Mouse (Mus musculus) urinary bladder, adult 2 months (tissue): ENCODE results near the gene Ctsll3. TPM values are rescaled to one million over a fixed set of nuclear protein-coding genes. Genes with fewer than 3 reads are reported as not detected.

Experiments
- polyA plus RNA-seq: library from polyadenylated mRNA; depleted of rRNA; stranded (reverse); fragments of >200 nt; gene quantifications from 2 replicates; pipeline ENCODE4 v1.2.3, GENCODE M21; 2012; rRNA removed

Gene Ctsll3
- polyA plus RNA-seq, 1 experiment, result not detected

Other genes starting within 250 kb of the Ctsll3 start
- 34.8 and 37.7 TPM in 2 replicates for gene Dapk1, start 200.9 kb downstream of the Ctsll3 start, polyA plus RNA-seq
- not detected in 2 replicates for gene BC051665, start 16.5 kb downstream of the Ctsll3 start, polyA plus RNA-seq
- 0.32 TPM in 2 replicates for gene 4930486L24Rik, start 61.6 kb upstream of the Ctsll3 start, polyA plus RNA-seq
- gene Gm49392, start 94.0 kb upstream of the Ctsll3 start, polyA plus RNA-seq, result 0.27 and 0.32 TPM in 2 replicates
- gene Ctla2b, start 94.6 kb upstream of the Ctsll3 start, polyA plus RNA-seq, result 4.5 and 7.3 TPM in 2 replicates
- gene Tpbpb, start 102.0 kb upstream of the Ctsll3 start, polyA plus RNA-seq, result not detected in 2 replicates
- gene Gm49393, start 132.7 kb upstream of the Ctsll3 start, polyA plus RNA-seq, result not detected in 2 replicates
- gene Gm49391, start 133.7 kb upstream of the Ctsll3 start, polyA plus RNA-seq, result 6.3 and 7.0 TPM in 2 replicates
- 25.8 and 35.2 TPM in 2 replicates for gene Ctla2a, start 133.8 kb upstream of the Ctsll3 start, polyA plus RNA-seq
- 0.04 and 0.11 TPM in 2 replicates for gene Tpbpa, start 139.1 kb upstream of the Ctsll3 start, polyA plus RNA-seq
- gene Ctsj, start 203.1 kb upstream of the Ctsll3 start, polyA plus RNA-seq, result not detected in 2 replicates
- not detected in 2 replicates for gene Ctsq, start 237.8 kb upstream of the Ctsll3 start, polyA plus RNA-seq